Mouse (Mus musculus): ENCODE data around the gene Zbtb48.
"Not testable (repeated sequence)": the region's sequence is repeated elsewhere in the genome, so short reads cannot be mapped to it uniquely, and the experiment has no call there.

GRCm38 (mm10) chr4:152036464-152036863, 9.0 kb upstream of the Zbtb48 start:
- not testable (repeated sequence) for TF ChIP-seq FLI1 (IDR thresholded peaks at IDR 0.05; ENCODE audit: low read length); GATA1 (IDR thresholded peaks at IDR 0.05; ENCODE audit: borderline replicate concordance, low read length)

Measured in megakaryocyte, embryonic 14.5 days (primary cell).